Mouse (Mus musculus) bone marrow macrophage, adult 2 months (primary cell): ENCODE measurements around the gene Scgb1a1.

Experiments
- CTCF ChIP-seq: IDR thresholded peaks from 2 replicates; pipeline ENCODE4 v1.5.1; 2012; ENCODE audit warnings: low read depth, mild to moderate bottlenecking, low read length, moderate library complexity
- POLR2A ChIP-seq: IDR thresholded peaks from 2 replicates; pipeline ENCODE4 v1.6.1; 2012; ENCODE audit warnings: mild to moderate bottlenecking, low read depth, low read length, borderline replicate concordance

- no peak for TF ChIP-seq CTCF
- no peak for TF ChIP-seq POLR2A
These were observed 48.0 kb upstream of the Scgb1a1 start, which contains the start of gene Asrgl1 for GRCm38 (mm10) chr19:9135512-9136331.
